Mouse (Mus musculus): ENCODE measurements at regions not wholly inside any gene's neighbourhood (a gene's known extent, or its start where the extent isn't known, plus 50 kb on each side); places are given as distances from the start of the nearest gene placed in this dataset.

- WGBS = 71% methylated on average over 2 of the region's 2 CpGs
- H3K9ac ChIP-seq (ENCODE audit: low read length) = no peak overlapping the region
- no peak overlapping the region for H3K4me2 ChIP-seq (ENCODE audit: low read depth, low read length)
- H3K4me1 ChIP-seq (ENCODE audit: control insufficient read depth, insufficient read depth, low read length) = no peaks in the 10 kb centered on the region
- no peak overlapping the region for H3K27ac ChIP-seq (ENCODE audit: low read length)
- no peak for ATAC-seq (ENCODE audit: insufficient read depth, low FRiP score)
- no peaks in the 10 kb centered on the region for H3K36me3 ChIP-seq (ENCODE audit: control insufficient read depth, insufficient read depth, low read length)
- H3K27me3 ChIP-seq (ENCODE audit: control insufficient read depth, insufficient read depth, low read length) = no peaks in the 10 kb centered on the region
- H3K4me3 ChIP-seq (replicated peaks; ENCODE audit: low read length) = no peak overlapping the region
- H3K9me3 ChIP-seq (replicated peaks; ENCODE audit: control insufficient read depth, low read length) = no peaks in the 10 kb centered on the region
These were observed 662.4 kb upstream of the Jmjd1c start for GRCm38 (mm10) chr10:66433490-66433889.

DNA sequence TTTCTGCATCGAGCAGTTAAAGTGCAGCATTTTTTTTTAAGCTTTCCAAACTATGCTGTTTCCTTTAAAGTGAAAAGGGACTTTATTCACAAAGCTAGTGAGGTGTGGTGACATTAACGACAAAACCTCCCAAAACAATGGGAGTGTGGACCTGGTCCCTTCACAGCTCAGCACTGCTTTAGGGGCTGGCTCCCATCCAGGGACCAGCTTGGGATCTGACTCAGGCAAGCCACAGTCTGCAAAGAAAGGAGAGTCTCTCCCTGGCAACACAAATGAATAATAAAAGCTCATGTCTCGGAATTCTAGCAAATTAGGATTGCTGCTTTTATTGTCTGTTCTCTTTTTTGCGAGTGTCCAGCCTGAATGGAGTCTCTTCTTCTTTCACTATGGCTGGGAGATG, 625.2 kb upstream of the Jmjd1c start:
- Histone ChIP-seq H3K4me1 (ENCODE audit: control insufficient read depth, insufficient read depth, low read length) (no peaks in the 10 kb centered on the region), H3K27me3 (ENCODE audit: control insufficient read depth, insufficient read depth, low read length) (no peaks in the 10 kb centered on the region), H3K9ac (ENCODE audit: low read length) (no peak overlapping the region), H3K4me3 (replicated peaks; ENCODE audit: low read length) (no peak overlapping the region), H3K4me2 (ENCODE audit: low read depth, low read length) (no peak overlapping the region), H3K27ac (ENCODE audit: low read length) (no peak overlapping the region), H3K9me3 (replicated peaks; ENCODE audit: control insufficient read depth, low read length) (no peaks in the 10 kb centered on the region), H3K36me3 (ENCODE audit: control insufficient read depth, insufficient read depth, low read length) (no peaks in the 10 kb centered on the region)
- no peak for ATAC-seq (ENCODE audit: insufficient read depth, low FRiP score)
- 60% methylated on average over 4 of the region's 4 CpGs for WGBS

GRCm38 (mm10) chr10:66472038-66472437, 623.9 kb upstream of the Jmjd1c start:
- Histone ChIP-seq H3K36me3 (ENCODE audit: control insufficient read depth, insufficient read depth, low read length) (no peaks in the 10 kb centered on the region), H3K27me3 (ENCODE audit: control insufficient read depth, insufficient read depth, low read length) (no peaks in the 10 kb centered on the region), H3K4me1 (ENCODE audit: control insufficient read depth, insufficient read depth, low read length) (no peaks in the 10 kb centered on the region), H3K4me2 (ENCODE audit: low read depth, low read length) (no peak overlapping the region), H3K9ac (ENCODE audit: low read length) (no peak overlapping the region), H3K9me3 (replicated peaks; ENCODE audit: control insufficient read depth, low read length) (no peaks in the 10 kb centered on the region), H3K4me3 (replicated peaks; ENCODE audit: low read length) (no peak overlapping the region), H3K27ac (ENCODE audit: low read length) (no peak overlapping the region)
- 73% methylated on average over 4 of the region's 4 CpGs for WGBS
- no peak for ATAC-seq (ENCODE audit: insufficient read depth, low FRiP score)

- ATAC-seq (ENCODE audit: insufficient read depth, low FRiP score) = no peak
These were observed 620.7 kb upstream of the Jmjd1c start for GRCm38 (mm10) chr10:66475187-66475735.

GRCm38 (mm10) chr10:66490871-66491270, 605.1 kb upstream of the Jmjd1c start:
- no peaks in the 10 kb centered on the region for H3K27me3 ChIP-seq (ENCODE audit: control insufficient read depth, insufficient read depth, low read length)
- WGBS = 40% methylated on average over 5 of the region's 5 CpGs
- H3K4me3 ChIP-seq (replicated peaks; ENCODE audit: low read length) = no peak overlapping the region
- no peaks in the 10 kb centered on the region for H3K4me1 ChIP-seq (ENCODE audit: control insufficient read depth, insufficient read depth, low read length)
- no peak overlapping the region for H3K9ac ChIP-seq (ENCODE audit: low read length)
- no peaks in the 10 kb centered on the region for H3K9me3 ChIP-seq (replicated peaks; ENCODE audit: control insufficient read depth, low read length)
- no peak overlapping the region for H3K4me2 ChIP-seq (ENCODE audit: low read depth, low read length)
- H3K36me3 ChIP-seq (ENCODE audit: control insufficient read depth, insufficient read depth, low read length) = no peaks in the 10 kb centered on the region
- no peak overlapping the region for H3K27ac ChIP-seq (ENCODE audit: low read length)
- peak; percentile 44; the same call in 1 of the 2 replicates for ATAC-seq (ENCODE audit: insufficient read depth, low FRiP score)

More at GRCm38 (mm10) chr10:66475187-66475735, 620.7 kb upstream of the Jmjd1c start:
- 41% methylated on average over 1 of the region's 1 CpGs for WGBS
- H3K27ac ChIP-seq (ENCODE audit: low read length) = no peak overlapping the region
- no peak overlapping the region for H3K9ac ChIP-seq (ENCODE audit: low read length)
- no peak overlapping the region for H3K4me2 ChIP-seq (ENCODE audit: low read depth, low read length)
- no peaks in the 10 kb centered on the region for H3K4me1 ChIP-seq (ENCODE audit: control insufficient read depth, insufficient read depth, low read length)
- H3K4me3 ChIP-seq (replicated peaks; ENCODE audit: low read length) = no peak overlapping the region
- H3K27me3 ChIP-seq (ENCODE audit: control insufficient read depth, insufficient read depth, low read length) = no peaks in the 10 kb centered on the region
- no peaks in the 10 kb centered on the region for H3K9me3 ChIP-seq (replicated peaks; ENCODE audit: control insufficient read depth, low read length)
- no peaks in the 10 kb centered on the region for H3K36me3 ChIP-seq (ENCODE audit: control insufficient read depth, insufficient read depth, low read length)

DNA sequence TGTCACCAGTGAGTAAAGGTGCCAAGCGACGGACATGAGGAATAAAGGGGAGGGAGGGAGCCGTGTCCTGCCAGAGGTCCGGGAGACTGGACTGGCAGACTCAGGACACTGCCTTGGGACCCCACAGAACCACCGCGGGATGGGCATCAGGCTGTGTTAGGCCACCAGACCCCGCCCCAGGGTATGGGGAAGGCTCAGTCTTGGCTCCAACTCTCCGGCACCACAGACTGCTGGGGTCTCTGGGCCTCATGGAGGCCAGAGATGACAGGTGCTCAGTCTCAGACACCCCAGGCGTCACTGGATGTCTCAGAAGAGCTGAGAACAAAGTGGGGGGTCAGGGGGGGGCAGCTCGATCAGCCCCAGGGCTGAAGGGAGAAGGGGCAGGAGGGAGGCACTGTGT, 604.1 kb upstream of the Jmjd1c start:
- 62% methylated on average over 10 of the region's 10 CpGs for WGBS
- peak; percentile 33; the same call in 1 of the 2 replicates for ATAC-seq (ENCODE audit: insufficient read depth, low FRiP score)
- H3K27me3 ChIP-seq (ENCODE audit: control insufficient read depth, insufficient read depth, low read length) = no peaks in the 10 kb centered on the region
- no peaks in the 10 kb centered on the region for H3K9me3 ChIP-seq (replicated peaks; ENCODE audit: control insufficient read depth, low read length)
- no peaks in the 10 kb centered on the region for H3K36me3 ChIP-seq (ENCODE audit: control insufficient read depth, insufficient read depth, low read length)
- no peak overlapping the region for H3K4me2 ChIP-seq (ENCODE audit: low read depth, low read length)
- no peak overlapping the region for H3K27ac ChIP-seq (ENCODE audit: low read length)
- no peak overlapping the region for H3K9ac ChIP-seq (ENCODE audit: low read length)
- no peaks in the 10 kb centered on the region for H3K4me1 ChIP-seq (ENCODE audit: control insufficient read depth, insufficient read depth, low read length)
- H3K4me3 ChIP-seq (replicated peaks; ENCODE audit: low read length) = no peak overlapping the region

- Histone ChIP-seq H3K36me3 (ENCODE audit: control insufficient read depth, insufficient read depth, low read length) (no peaks in the 10 kb centered on the region), H3K27ac (ENCODE audit: low read length) (no peak overlapping the region), H3K9me3 (replicated peaks; ENCODE audit: control insufficient read depth, low read length) (no peaks in the 10 kb centered on the region), H3K4me1 (ENCODE audit: control insufficient read depth, insufficient read depth, low read length) (no peaks in the 10 kb centered on the region), H3K9ac (ENCODE audit: low read length) (no peak overlapping the region), H3K4me2 (ENCODE audit: low read depth, low read length) (no peak overlapping the region), H3K4me3 (replicated peaks; ENCODE audit: low read length) (no peak overlapping the region), H3K27me3 (ENCODE audit: control insufficient read depth, insufficient read depth, low read length) (no peaks in the 10 kb centered on the region)
- no peak for ATAC-seq (ENCODE audit: insufficient read depth, low FRiP score)
- WGBS = 78% methylated on average over 5 of the region's 5 CpGs
These were observed 556.1 kb upstream of the Jmjd1c start for GRCm38 (mm10) chr10:66539846-66540245.

GRCm38 (mm10) chr10:66546656-66547055, 549.3 kb upstream of the Jmjd1c start:
- Histone ChIP-seq H3K4me3 (replicated peaks; ENCODE audit: low read length) (no peak overlapping the region), H3K4me1 (ENCODE audit: control insufficient read depth, insufficient read depth, low read length) (no peaks in the 10 kb centered on the region), H3K9me3 (replicated peaks; ENCODE audit: control insufficient read depth, low read length) (no peaks in the 10 kb centered on the region), H3K27me3 (ENCODE audit: control insufficient read depth, insufficient read depth, low read length) (no peaks in the 10 kb centered on the region), H3K4me2 (ENCODE audit: low read depth, low read length) (no peak overlapping the region), H3K36me3 (ENCODE audit: control insufficient read depth, insufficient read depth, low read length) (no peaks in the 10 kb centered on the region), H3K9ac (ENCODE audit: low read length) (no peak overlapping the region), H3K27ac (ENCODE audit: low read length) (no peak overlapping the region)
- no peak for ATAC-seq (ENCODE audit: insufficient read depth, low FRiP score)
- 63% methylated on average over 2 of the region's 2 CpGs for WGBS

GRCm38 (mm10) chr10:66547660-66548059, 548.3 kb upstream of the Jmjd1c start:
- no peak overlapping the region for H3K4me2 ChIP-seq (ENCODE audit: low read depth, low read length)
- H3K9me3 ChIP-seq (replicated peaks; ENCODE audit: control insufficient read depth, low read length) = no peaks in the 10 kb centered on the region
- H3K4me3 ChIP-seq (replicated peaks; ENCODE audit: low read length) = no peak overlapping the region
- no peaks in the 10 kb centered on the region for H3K27me3 ChIP-seq (ENCODE audit: control insufficient read depth, insufficient read depth, low read length)
- H3K36me3 ChIP-seq (ENCODE audit: control insufficient read depth, insufficient read depth, low read length) = no peaks in the 10 kb centered on the region
- ATAC-seq (ENCODE audit: insufficient read depth, low FRiP score) = no peak
- no peak overlapping the region for H3K27ac ChIP-seq (ENCODE audit: low read length)
- no peak overlapping the region for H3K9ac ChIP-seq (ENCODE audit: low read length)
- whole genome bisulfite sequencing = 47% methylated on average over 3 of the region's 3 CpGs
- no peaks in the 10 kb centered on the region for H3K4me1 ChIP-seq (ENCODE audit: control insufficient read depth, insufficient read depth, low read length)

DNA sequence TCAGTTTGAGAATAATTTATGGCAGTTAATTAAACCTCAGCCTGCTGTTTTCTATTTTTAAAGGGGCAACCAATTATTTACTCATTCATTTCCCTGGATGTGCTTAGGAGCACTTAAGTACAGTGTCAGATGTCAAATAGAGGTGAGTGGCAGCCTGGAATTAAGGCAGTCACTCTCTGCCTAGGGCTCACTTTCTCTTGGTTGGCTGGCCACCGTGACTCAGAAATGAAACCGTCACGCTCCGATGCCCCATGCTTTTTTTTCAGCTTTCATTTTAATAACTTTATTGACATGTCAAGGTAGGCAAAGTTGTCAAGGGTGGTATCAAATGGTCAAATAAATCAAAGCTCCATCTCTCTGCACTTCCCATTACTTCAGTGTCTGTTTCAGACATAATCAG, 547.9 kb upstream of the Jmjd1c start:
- ATAC-seq (ENCODE audit: insufficient read depth, low FRiP score) = no peak
- Histone ChIP-seq H3K4me1 (ENCODE audit: control insufficient read depth, insufficient read depth, low read length) (no peaks in the 10 kb centered on the region), H3K4me3 (replicated peaks; ENCODE audit: low read length) (no peak overlapping the region), H3K4me2 (ENCODE audit: low read depth, low read length) (no peak overlapping the region), H3K9ac (ENCODE audit: low read length) (no peak overlapping the region), H3K9me3 (replicated peaks; ENCODE audit: control insufficient read depth, low read length) (no peaks in the 10 kb centered on the region), H3K27me3 (ENCODE audit: control insufficient read depth, insufficient read depth, low read length) (no peaks in the 10 kb centered on the region), H3K27ac (ENCODE audit: low read length) (no peak overlapping the region), H3K36me3 (ENCODE audit: control insufficient read depth, insufficient read depth, low read length) (no peaks in the 10 kb centered on the region)
- WGBS = 70% methylated on average over 4 of the region's 4 CpGs
